Mouse (Mus musculus): ENCODE measurements around the gene Ryr3. TPM values are rescaled to one million over a fixed set of nuclear protein-coding genes. Genes with fewer than 3 reads are reported as not detected.

Ryr3 gene
- polyA plus RNA-seq, 1 experiment from 2014 or later = 0.01 TPM

DNA sequence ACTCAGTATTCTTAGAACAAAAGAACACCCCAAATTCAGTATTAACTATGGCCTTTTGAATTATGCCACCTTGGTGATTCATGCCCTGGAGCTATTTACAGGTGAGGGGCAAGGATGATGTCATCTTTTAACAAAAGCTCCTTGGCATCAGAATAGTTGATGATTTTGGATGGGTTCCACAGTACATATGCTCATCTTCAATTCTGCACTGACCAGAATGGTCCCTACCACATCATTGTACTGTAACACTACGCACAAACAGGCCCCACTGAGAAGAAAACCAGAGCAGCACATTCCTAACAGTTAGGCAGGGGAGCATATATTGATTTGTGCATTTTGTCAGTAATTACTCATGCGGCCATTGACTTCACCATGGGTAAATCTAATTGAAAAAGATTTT, 335.1 kb downstream of the Ryr3 start:
- H3K36me3 ChIP-seq = no peaks in the 10 kb centered on the region
- H3K4me2 ChIP-seq = no peak overlapping the region
- no peak overlapping the region for H3K9ac ChIP-seq
- H3K27me3 ChIP-seq (replicated peaks) = no peaks in the 10 kb centered on the region
- H3K4me1 ChIP-seq = no peaks in the 10 kb centered on the region
- H3K27ac ChIP-seq = no peak overlapping the region
- no peaks in the 10 kb centered on the region for H3K9me3 ChIP-seq (replicated peaks)
- ATAC-seq = no peak
- WGBS (ENCODE audit: insufficient replicate concordance) = 53% methylated on average over 2 of the region's 2 CpGs
- no peak overlapping the region for H3K4me3 ChIP-seq

DNA sequence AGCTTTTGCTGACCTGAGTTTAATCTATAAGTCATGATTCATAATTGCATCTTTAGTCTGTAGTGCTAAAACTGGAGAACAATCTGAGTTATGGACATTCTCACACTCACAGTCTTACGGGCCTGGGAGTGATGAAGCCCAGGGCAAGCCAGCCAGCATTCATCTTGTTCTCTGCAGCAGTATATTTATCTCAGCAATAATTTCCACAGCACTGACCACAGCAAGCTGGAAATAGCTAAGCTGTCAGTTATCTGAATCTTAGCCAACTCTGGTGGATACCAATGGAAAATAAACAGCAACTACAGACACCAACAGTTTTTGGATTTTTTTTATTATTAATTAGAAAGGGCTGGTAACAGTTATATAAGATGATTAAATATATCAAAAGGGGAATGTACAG, 335.5 kb downstream of the Ryr3 start:
- H3K9me3 ChIP-seq (replicated peaks) = no peaks in the 10 kb centered on the region
- 54% methylated on average over 1 of the region's 1 CpGs for WGBS (ENCODE audit: insufficient replicate concordance)
- H3K9ac ChIP-seq = no peak overlapping the region
- no peak overlapping the region for H3K4me2 ChIP-seq
- ATAC-seq = no peak
- no peaks in the 10 kb centered on the region for H3K36me3 ChIP-seq
- no peak overlapping the region for H3K4me3 ChIP-seq
- H3K4me1 ChIP-seq = no peaks in the 10 kb centered on the region
- H3K27me3 ChIP-seq (replicated peaks) = no peaks in the 10 kb centered on the region
- no peak overlapping the region for H3K27ac ChIP-seq

DNA sequence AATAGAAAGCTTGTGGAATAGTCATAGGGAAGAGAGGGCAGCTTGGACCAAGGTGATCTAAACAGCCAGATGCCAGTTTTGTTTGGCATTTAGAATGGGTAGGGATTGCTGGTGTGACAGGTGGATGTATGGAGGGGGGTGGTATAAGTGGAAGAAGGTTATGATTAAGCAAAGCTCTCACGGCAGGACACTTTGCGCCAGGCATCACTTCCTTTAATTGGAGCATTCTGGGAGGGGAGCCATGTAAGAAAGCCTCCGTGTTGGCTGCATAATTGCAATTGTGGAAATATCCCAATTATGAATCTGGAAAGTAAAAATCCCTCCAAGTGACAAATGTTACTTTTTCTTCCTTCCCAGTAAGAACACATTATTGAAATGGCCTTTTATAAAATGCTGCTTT, 339.5 kb downstream of the Ryr3 start:
- no peak for ATAC-seq

DNA sequence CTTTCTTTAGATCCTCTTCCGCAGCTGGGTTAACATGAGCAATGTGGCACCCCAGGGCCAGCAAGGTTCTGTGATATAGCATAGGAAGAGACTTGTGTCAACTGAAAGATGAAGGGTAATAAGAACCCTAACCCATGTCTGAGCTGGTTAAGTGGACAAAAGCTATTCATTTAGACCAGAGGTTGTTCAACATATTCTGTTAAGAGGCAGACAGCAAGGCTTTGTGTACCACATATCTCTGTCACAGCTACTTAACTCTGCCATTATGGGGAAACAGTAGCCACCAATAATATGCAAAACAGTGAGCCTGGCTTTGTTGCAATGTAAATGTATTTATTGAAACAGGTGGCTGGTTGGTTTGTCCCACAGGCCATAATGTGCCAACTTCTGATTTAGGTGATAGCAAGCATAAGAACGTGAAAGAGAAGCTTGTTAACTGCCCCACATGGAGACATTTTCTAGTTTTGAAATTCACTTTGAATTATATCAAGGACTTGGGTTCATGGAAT, 350.8 kb downstream of the Ryr3 start:
- WGBS (ENCODE audit: insufficient replicate concordance) = 72% methylated on average over 2 of the region's 2 CpGs
- ATAC-seq = no peak
- Histone ChIP-seq H3K4me3 (no peak overlapping the region), H3K27ac (no peak overlapping the region), H3K9me3 (replicated peaks) (no peaks in the 10 kb centered on the region), H3K4me1 (no peaks in the 10 kb centered on the region), H3K36me3 (no peaks in the 10 kb centered on the region), H3K9ac (no peak overlapping the region), H3K4me2 (no peak overlapping the region), H3K27me3 (replicated peaks) (no peaks in the 10 kb centered on the region)

More for the DNA sequence above, 339.5 kb downstream of the Ryr3 start:
- Histone ChIP-seq H3K9ac (no peak overlapping the region), H3K9me3 (replicated peaks) (no peaks in the 10 kb centered on the region), H3K27ac (no peak overlapping the region), H3K36me3 (no peaks in the 10 kb centered on the region), H3K27me3 (replicated peaks) (no peaks in the 10 kb centered on the region), H3K4me3 (no peak overlapping the region), H3K4me1 (no peaks in the 10 kb centered on the region), H3K4me2 (no peak overlapping the region)
- 66% methylated on average over 3 of the region's 3 CpGs for WGBS (ENCODE audit: insufficient replicate concordance)

DNA sequence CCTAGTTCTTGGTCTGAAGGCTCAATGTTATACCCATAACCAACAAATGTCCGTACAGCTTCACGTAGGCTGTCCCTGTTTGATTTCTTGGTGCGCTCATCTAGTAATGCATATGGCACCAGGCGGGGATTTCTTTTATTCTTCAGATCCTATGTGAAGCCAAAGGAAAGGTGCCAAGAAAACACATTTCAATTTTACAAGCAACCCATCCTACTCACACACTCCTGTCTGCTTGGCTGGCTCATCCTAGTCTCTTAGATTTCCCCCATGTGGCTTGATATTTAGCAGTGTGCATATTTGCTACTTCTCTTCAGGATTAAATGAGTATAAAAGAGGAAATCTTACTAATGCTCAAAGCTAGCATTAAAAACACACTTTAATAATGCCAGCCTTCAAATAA, 355.1 kb downstream of the Ryr3 start:
- no peak overlapping the region for H3K4me2 ChIP-seq
- WGBS (ENCODE audit: insufficient replicate concordance) = 77% methylated on average over 4 of the region's 4 CpGs
- H3K9me3 ChIP-seq (replicated peaks) = no peaks in the 10 kb centered on the region
- no peak for ATAC-seq
- no peaks in the 10 kb centered on the region for H3K27me3 ChIP-seq (replicated peaks)
- H3K4me1 ChIP-seq = no peaks in the 10 kb centered on the region
- H3K36me3 ChIP-seq = no peaks in the 10 kb centered on the region
- H3K9ac ChIP-seq = no peak overlapping the region
- H3K4me3 ChIP-seq = no peak overlapping the region
- H3K27ac ChIP-seq = no peak overlapping the region

DNA sequence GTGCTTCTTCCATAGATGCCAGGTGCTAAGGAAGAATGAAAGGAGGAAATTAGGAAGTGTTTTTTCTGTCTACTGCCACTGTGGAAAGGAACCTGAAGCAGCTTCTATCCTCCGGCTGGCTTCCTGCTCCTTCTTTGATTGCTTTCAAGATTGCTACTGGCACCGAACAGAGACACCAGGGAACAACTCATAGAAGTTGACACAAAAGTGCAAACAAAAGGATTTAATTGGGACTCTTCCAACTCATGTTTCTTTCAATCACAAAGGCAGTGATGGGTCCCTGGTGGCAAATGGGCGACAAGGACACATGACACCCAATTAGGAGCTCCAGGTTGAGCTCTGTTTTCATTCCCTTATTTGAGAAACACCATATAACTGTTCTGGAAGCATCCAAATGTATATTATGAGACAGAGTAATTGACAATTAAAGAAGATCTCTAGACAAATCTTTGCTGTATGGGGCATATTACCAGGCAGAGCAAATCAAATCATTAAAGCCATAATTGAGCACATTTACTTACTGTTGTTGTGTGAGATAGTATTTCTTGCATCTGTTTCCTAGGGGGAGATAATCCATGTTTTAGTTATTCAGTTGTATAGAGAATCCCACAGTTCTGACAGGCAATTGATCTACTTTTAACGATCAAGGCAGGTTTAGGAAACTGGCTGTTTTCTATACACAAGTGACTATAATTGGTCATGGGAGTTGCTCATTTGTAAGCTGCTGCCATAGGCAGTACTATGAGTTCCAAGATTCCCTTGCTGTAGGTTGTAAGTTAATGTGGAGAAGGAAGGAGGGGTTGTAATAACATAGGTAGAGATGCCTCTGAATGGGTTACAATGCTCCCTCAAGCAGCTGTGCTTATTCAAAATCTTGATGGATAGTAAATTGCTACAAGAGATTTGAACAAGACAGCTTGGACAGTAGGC, 371.0 kb downstream of the Ryr3 start:
- Histone ChIP-seq H3K36me3 (no peaks in the 10 kb centered on the region), H3K4me1 (no peaks in the 10 kb centered on the region), H3K27ac (no peak overlapping the region), H3K9ac (no peak overlapping the region), H3K27me3 (replicated peaks) (no peaks in the 10 kb centered on the region), H3K9me3 (replicated peaks) (no peaks in the 10 kb centered on the region), H3K4me2 (no peak overlapping the region), H3K4me3 (no peak overlapping the region)
- 48% methylated on average over 4 of the region's 4 CpGs for WGBS (ENCODE audit: insufficient replicate concordance)
- ATAC-seq = no peak

DNA sequence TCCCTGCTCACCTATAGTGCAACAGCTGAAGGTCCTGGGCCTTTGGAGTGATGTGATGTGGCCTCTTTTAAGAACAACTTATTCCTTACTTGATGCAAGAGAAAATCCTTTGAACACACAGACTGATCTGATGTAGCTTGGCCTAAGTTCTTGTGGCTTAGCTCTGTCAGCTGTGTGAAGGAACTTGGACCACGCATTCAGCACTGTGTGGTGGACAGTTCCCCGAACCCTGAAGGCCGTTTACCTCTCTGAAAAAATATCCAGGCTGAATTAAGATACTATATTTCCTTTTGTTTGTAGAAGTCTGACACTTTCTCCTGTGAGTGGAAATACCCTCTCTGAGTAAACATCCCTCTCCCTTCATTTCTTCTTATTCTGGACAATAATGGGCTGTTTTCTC, 374.0 kb downstream of the Ryr3 start:
- H3K9me3 ChIP-seq (replicated peaks) = no peaks in the 10 kb centered on the region
- no peak overlapping the region for H3K27ac ChIP-seq
- H3K4me2 ChIP-seq = no peak overlapping the region
- no peak for ATAC-seq
- H3K4me1 ChIP-seq = no peaks in the 10 kb centered on the region
- WGBS (ENCODE audit: insufficient replicate concordance) = 30% methylated on average over 3 of the region's 3 CpGs
- no peaks in the 10 kb centered on the region for H3K36me3 ChIP-seq
- H3K4me3 ChIP-seq = no peak overlapping the region
- H3K27me3 ChIP-seq (replicated peaks) = no peaks in the 10 kb centered on the region
- no peak overlapping the region for H3K9ac ChIP-seq

DNA sequence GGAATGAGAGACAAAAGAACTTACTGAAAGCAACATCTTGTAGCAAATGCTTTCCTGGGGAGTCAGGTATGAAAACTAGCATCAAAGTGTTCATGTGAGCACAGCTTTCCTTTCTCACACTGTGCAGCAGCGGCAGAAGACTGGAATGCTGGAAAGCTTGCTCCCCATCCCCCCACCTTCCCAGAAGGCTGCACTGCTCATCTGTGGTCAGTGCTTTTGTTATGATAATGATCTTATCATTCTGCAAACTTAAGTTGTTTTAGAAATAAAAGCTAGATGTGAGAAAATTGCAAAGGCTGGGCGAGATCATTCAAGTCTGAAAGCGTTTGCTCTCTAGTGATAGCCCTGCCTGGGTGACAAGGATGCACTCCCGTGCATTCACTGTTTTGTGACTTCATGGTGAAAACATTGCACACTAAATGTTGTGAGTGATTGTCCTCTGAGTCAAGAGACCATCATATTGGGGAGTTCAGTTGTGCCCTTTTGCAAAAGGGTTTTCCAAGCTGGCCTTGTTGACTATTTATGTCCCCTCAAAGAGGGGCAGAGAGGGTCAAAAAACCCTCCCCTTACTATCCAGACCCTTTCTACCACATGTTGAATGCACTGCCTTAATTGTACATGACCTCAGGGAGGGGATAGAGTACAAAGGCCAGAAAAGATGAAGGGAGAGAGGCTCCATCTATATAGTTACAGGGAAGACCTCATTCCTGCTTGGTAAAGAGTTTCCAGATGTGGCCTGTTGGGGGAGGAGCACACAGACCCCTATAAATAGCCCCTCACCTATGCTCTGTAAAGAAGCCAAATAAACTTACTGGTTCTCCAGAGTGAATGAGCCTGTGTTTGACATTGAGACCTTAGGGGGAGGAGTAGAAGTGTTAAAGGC, 385.2 kb downstream of the Ryr3 start:
- Histone ChIP-seq H3K9ac (no peak overlapping the region), H3K27ac (no peak overlapping the region), H3K36me3 (no peaks in the 10 kb centered on the region), H3K4me2 (no peak overlapping the region), H3K4me3 (no peak overlapping the region), H3K9me3 (replicated peaks) (no peaks in the 10 kb centered on the region), H3K27me3 (replicated peaks) (no peaks in the 10 kb centered on the region), H3K4me1 (no peaks in the 10 kb centered on the region)
- WGBS (ENCODE audit: insufficient replicate concordance) = 47% methylated on average over 4 of the region's 4 CpGs
- no peak for ATAC-seq

DNA sequence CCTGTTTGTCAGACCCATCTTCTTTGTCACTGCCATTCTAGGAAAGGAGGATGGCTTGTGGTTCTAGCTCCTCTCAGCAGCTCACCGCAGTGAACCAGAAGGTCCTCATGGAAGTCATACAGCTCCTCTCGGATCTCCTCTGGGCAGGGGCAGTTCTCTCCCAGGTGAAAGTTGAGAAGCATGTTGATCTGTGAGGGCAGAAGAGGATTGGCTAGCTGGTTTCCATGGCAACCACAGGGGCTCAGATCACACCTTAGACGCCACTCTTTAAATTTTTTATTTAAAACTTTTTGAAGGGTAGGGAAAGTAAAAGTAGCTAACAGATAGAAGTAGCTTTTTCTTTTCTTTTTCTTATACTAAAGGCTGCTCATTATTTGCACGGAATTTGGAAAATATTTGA, 390.3 kb downstream of the Ryr3 start:
- no peak overlapping the region for H3K4me3 ChIP-seq
- no peaks in the 10 kb centered on the region for H3K36me3 ChIP-seq
- H3K4me1 ChIP-seq = no peaks in the 10 kb centered on the region
- no peak overlapping the region for H3K4me2 ChIP-seq
- no peak for ATAC-seq
- H3K9ac ChIP-seq = no peak overlapping the region
- no peaks in the 10 kb centered on the region for H3K9me3 ChIP-seq (replicated peaks)
- no peaks in the 10 kb centered on the region for H3K27me3 ChIP-seq (replicated peaks)
- WGBS (ENCODE audit: insufficient replicate concordance) = 27% methylated on average over 4 of the region's 4 CpGs
- H3K27ac ChIP-seq = no peak overlapping the region

DNA sequence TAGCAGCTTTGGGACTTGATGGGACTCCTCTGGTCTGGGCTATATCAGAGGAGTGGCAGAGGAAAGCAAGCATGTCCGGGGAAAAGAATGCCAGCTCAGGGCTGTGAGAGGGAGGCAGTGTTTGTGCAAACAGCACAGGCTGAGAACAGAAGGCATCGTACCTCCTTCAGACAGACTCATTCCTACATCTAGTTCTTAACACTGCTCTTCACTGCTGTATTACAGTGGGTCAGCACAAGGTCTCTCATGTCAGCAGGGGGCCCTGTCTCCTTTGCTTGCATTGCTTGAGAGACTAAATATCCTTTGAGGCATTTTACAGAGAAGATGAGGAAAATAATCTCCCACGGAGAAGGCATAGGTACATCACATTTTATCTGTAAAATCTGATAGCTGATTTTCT, 394.2 kb downstream of the Ryr3 start:
- Histone ChIP-seq H3K27me3 (replicated peaks) (no peaks in the 10 kb centered on the region), H3K9me3 (replicated peaks) (no peaks in the 10 kb centered on the region), H3K9ac (no peak overlapping the region), H3K4me1 (no peaks in the 10 kb centered on the region), H3K27ac (no peak overlapping the region), H3K4me2 (no peak overlapping the region), H3K36me3 (no peaks in the 10 kb centered on the region), H3K4me3 (no peak overlapping the region)
- no peak for ATAC-seq
- 41% methylated on average over 3 of the region's 3 CpGs for WGBS (ENCODE audit: insufficient replicate concordance)

DNA sequence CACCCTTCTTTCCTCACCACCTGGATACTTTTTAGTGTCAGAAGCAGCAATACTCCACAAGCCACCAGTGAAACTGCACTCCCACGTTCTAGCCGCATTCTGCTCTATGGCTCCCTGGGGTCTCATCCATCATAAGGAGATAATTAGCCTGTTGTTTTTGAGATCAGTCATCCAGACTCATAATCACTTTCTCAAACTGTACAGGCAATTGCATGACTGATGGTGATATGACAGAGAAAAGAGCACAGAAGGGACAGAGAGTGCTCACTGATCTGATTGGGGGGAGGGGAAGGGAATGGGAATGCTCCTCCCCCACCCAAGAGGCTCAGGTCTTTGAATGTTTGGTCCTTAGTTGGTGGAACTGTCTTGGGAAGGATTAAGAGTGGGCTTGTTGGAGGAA, 397.8 kb downstream of the Ryr3 start:
- H3K4me2 ChIP-seq = no peak overlapping the region
- no peaks in the 10 kb centered on the region for H3K9me3 ChIP-seq (replicated peaks)
- ATAC-seq = no peak
- H3K36me3 ChIP-seq = no peaks in the 10 kb centered on the region
- no peaks in the 10 kb centered on the region for H3K4me1 ChIP-seq
- H3K4me3 ChIP-seq = no peak overlapping the region
- H3K27ac ChIP-seq = no peak overlapping the region
- no peak overlapping the region for H3K9ac ChIP-seq
- WGBS (ENCODE audit: insufficient replicate concordance) = 63% methylated on average over 2 of the region's 2 CpGs
- H3K27me3 ChIP-seq (replicated peaks) = no peaks in the 10 kb centered on the region

DNA sequence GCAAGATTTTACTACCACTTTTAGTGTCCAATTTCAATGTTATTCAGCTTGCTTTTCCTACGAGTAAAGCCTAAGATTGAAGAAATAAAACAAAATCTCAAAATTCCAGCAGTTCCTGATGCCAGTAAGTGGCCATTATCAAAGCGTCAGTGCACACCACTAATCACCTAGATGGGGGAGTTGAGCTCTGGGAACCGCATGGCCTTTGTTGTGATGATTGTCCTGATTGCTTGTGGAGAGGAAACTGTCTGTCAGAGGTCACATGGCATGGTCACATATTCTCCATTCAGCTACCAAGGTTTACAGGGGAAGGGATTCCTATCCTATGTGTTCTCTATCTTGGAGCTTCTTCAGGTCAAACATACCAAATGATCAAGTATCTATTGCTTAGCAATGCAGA, 399.9 kb downstream of the Ryr3 start:
- 0 out of 2 replicates have a peak, but pooled peaks cover 5% of the 10 kb centered on the region for H3K4me1 ChIP-seq
- WGBS (ENCODE audit: insufficient replicate concordance) = 43% methylated on average over 3 of the region's 3 CpGs
- no peaks in the 10 kb centered on the region for H3K27me3 ChIP-seq (replicated peaks)
- no peak overlapping the region for H3K9ac ChIP-seq
- no peak for ATAC-seq
- H3K9me3 ChIP-seq (replicated peaks) = no peaks in the 10 kb centered on the region
- H3K4me3 ChIP-seq = no peak overlapping the region
- H3K36me3 ChIP-seq = no peaks in the 10 kb centered on the region
- H3K27ac ChIP-seq = no peak overlapping the region
- H3K4me2 ChIP-seq = no peak overlapping the region
